Mouse (Mus musculus): ENCODE measurements at regions not wholly inside any gene's neighbourhood (a gene's known extent, or its start where the extent isn't known, plus 50 kb on each side); places are given as distances from the start of the nearest gene placed in this dataset.

- H3K36me3 ChIP-seq (replicated peaks; ENCODE audit: low read length) = no peaks in the 10 kb centered on the region
- H3K9me3 ChIP-seq = no peaks in the 10 kb centered on the region
- no peaks in the 10 kb centered on the region for H3K4me1 ChIP-seq
- no peak overlapping the region for H3K4me3 ChIP-seq (replicated peaks)
- TF ChIP-seq FLI1 (IDR thresholded peaks at IDR 0.05; ENCODE audit: low read length) = no peak
- no peak for TF ChIP-seq GATA1 (IDR thresholded peaks at IDR 0.05; ENCODE audit: borderline replicate concordance, low read length)
- H3K27me3 ChIP-seq (replicated peaks) = no peaks in the 10 kb centered on the region
These were observed 560.1 kb downstream of the Gm43517 start for GRCm38 (mm10) chr12:49944911-49945627.

GRCm38 (mm10) chr12:49945628-49946220, 560.8 kb downstream of the Gm43517 start:
- Histone ChIP-seq H3K9me3 (no peaks in the 10 kb centered on the region), H3K4me1 (no peaks in the 10 kb centered on the region), H3K4me3 (replicated peaks) (no peak overlapping the region), H3K27me3 (replicated peaks) (no peaks in the 10 kb centered on the region), H3K36me3 (replicated peaks; ENCODE audit: low read length) (no peaks in the 10 kb centered on the region)
- TF ChIP-seq GATA1 (IDR thresholded peaks at IDR 0.05; ENCODE audit: borderline replicate concordance, low read length) (no peak), FLI1 (IDR thresholded peaks at IDR 0.05; ENCODE audit: low read length) (no peak)

- no peaks in the 10 kb centered on the region for H3K27me3 ChIP-seq (replicated peaks)
- H3K36me3 ChIP-seq (replicated peaks; ENCODE audit: low read length) = no peaks in the 10 kb centered on the region
- H3K4me1 ChIP-seq = no peaks in the 10 kb centered on the region
- H3K4me3 ChIP-seq (replicated peaks) = no peak overlapping the region
- TF ChIP-seq GATA1 (IDR thresholded peaks at IDR 0.05; ENCODE audit: borderline replicate concordance, low read length) (no peak), FLI1 (IDR thresholded peaks at IDR 0.05; ENCODE audit: low read length) (no peak)
- no peaks in the 10 kb centered on the region for H3K9me3 ChIP-seq
These were observed 561.8 kb downstream of the Gm43517 start for GRCm38 (mm10) chr12:49946752-49947260.

GRCm38 (mm10) chr12:49950986-49951385, 566.0 kb downstream of the Gm43517 start:
- Histone ChIP-seq H3K4me3 (replicated peaks) (no peak overlapping the region), H3K9me3 (no peaks in the 10 kb centered on the region), H3K4me1 (no peaks in the 10 kb centered on the region), H3K36me3 (replicated peaks; ENCODE audit: low read length) (no peaks in the 10 kb centered on the region), H3K27me3 (replicated peaks) (no peaks in the 10 kb centered on the region)
- TF ChIP-seq FLI1 (IDR thresholded peaks at IDR 0.05; ENCODE audit: low read length) (no peak), GATA1 (IDR thresholded peaks at IDR 0.05; ENCODE audit: borderline replicate concordance, low read length) (no peak)

GRCm38 (mm10) chr12:49951821-49952220, 566.8 kb downstream of the Gm43517 start:
- no peak overlapping the region for H3K4me3 ChIP-seq (replicated peaks)
- TF ChIP-seq GATA1 (IDR thresholded peaks at IDR 0.05; ENCODE audit: borderline replicate concordance, low read length) (no peak), FLI1 (IDR thresholded peaks at IDR 0.05; ENCODE audit: low read length) (no peak)

GRCm38 (mm10) chr12:49968072-49968471, 583.1 kb downstream of the Gm43517 start:
- Histone ChIP-seq H3K9me3 (no peaks in the 10 kb centered on the region), H3K4me1 (no peaks in the 10 kb centered on the region), H3K27me3 (replicated peaks) (no peaks in the 10 kb centered on the region), H3K4me3 (replicated peaks) (no peak overlapping the region), H3K36me3 (replicated peaks; ENCODE audit: low read length) (no peaks in the 10 kb centered on the region)
- TF ChIP-seq GATA1 (IDR thresholded peaks at IDR 0.05; ENCODE audit: borderline replicate concordance, low read length) (no peak), FLI1 (IDR thresholded peaks at IDR 0.05; ENCODE audit: low read length) (no peak)

More at GRCm38 (mm10) chr12:49951821-49952220, 566.8 kb downstream of the Gm43517 start:
- Histone ChIP-seq H3K36me3 (replicated peaks; ENCODE audit: low read length) (no peaks in the 10 kb centered on the region), H3K9me3 (no peaks in the 10 kb centered on the region), H3K27me3 (replicated peaks) (no peaks in the 10 kb centered on the region), H3K4me1 (no peaks in the 10 kb centered on the region)

GRCm38 (mm10) chr12:49969546-49969945, 584.6 kb downstream of the Gm43517 start:
- no peaks in the 10 kb centered on the region for H3K9me3 ChIP-seq
- no peaks in the 10 kb centered on the region for H3K36me3 ChIP-seq (replicated peaks; ENCODE audit: low read length)
- TF ChIP-seq GATA1 (IDR thresholded peaks at IDR 0.05; ENCODE audit: borderline replicate concordance, low read length) (no peak), FLI1 (IDR thresholded peaks at IDR 0.05; ENCODE audit: low read length) (no peak)
- H3K4me1 ChIP-seq = no peaks in the 10 kb centered on the region
- no peak overlapping the region for H3K4me3 ChIP-seq (replicated peaks)
- no peaks in the 10 kb centered on the region for H3K27me3 ChIP-seq (replicated peaks)

- H3K4me3 ChIP-seq (replicated peaks) = no peak overlapping the region
- H3K27me3 ChIP-seq (replicated peaks) = no peaks in the 10 kb centered on the region
- no peaks in the 10 kb centered on the region for H3K4me1 ChIP-seq
- no peaks in the 10 kb centered on the region for H3K9me3 ChIP-seq
- no peaks in the 10 kb centered on the region for H3K36me3 ChIP-seq (replicated peaks; ENCODE audit: low read length)
- no peak for TF ChIP-seq FLI1 (IDR thresholded peaks at IDR 0.05; ENCODE audit: low read length)
- no peak for TF ChIP-seq GATA1 (IDR thresholded peaks at IDR 0.05; ENCODE audit: borderline replicate concordance, low read length)
These were observed 589.8 kb downstream of the Gm43517 start for GRCm38 (mm10) chr12:49974591-49975323.

GRCm38 (mm10) chr12:49975553-49975952, 590.6 kb downstream of the Gm43517 start:
- H3K27me3 ChIP-seq (replicated peaks) = no peaks in the 10 kb centered on the region
- H3K36me3 ChIP-seq (replicated peaks; ENCODE audit: low read length) = no peaks in the 10 kb centered on the region
- H3K9me3 ChIP-seq = no peaks in the 10 kb centered on the region
- no peaks in the 10 kb centered on the region for H3K4me1 ChIP-seq
- no peak overlapping the region for H3K4me3 ChIP-seq (replicated peaks)
- no peak for TF ChIP-seq GATA1 (IDR thresholded peaks at IDR 0.05; ENCODE audit: borderline replicate concordance, low read length)
- TF ChIP-seq FLI1 (IDR thresholded peaks at IDR 0.05; ENCODE audit: low read length) = no peak
